Mouse (Mus musculus) embryonic facial prominence, embryonic 13.5 days (tissue): ENCODE measurements at regions not wholly inside any gene's neighbourhood (a gene's known extent, or its start where the extent isn't known, plus 50 kb on each side); places are given as distances from the start of the nearest gene placed in this dataset.

Source experiments
- ATAC-seq: fragments of 200-750 bp; cut with Nextera tagmentation; 2 replicates; pipeline ENCODE4 v1.8.0; 2017; ENCODE audit warnings: low read depth; ENCODE audit not compliant: insufficient number of reproducible peaks, insufficient read depth, low FRiP score, low TSS enrichment
- H3K27ac ChIP-seq: fragments of 300-500 bp; sonication (generic); 2 replicates; pipeline ENCODE4 v1.5.1; 2015; ENCODE audit warnings: moderate library complexity, mild to moderate bottlenecking, inconsistent platforms
- H3K27me3 ChIP-seq: fragments of 300-500 bp; sonication (generic); 2 replicates; pipeline ENCODE4 v1.6.1; 2015; ENCODE audit warnings: mild to moderate bottlenecking, inconsistent platforms
- H3K36me3 ChIP-seq: fragments of 300-500 bp; sonication (generic); 2 replicates; pipeline ENCODE4 v1.6.1; 2015; ENCODE audit warnings: mild to moderate bottlenecking, inconsistent platforms
- H3K4me1 ChIP-seq: fragments of 300-500 bp; sonication (generic); 2 replicates; pipeline ENCODE4 v1.6.1; 2015; ENCODE audit warnings: inconsistent platforms
- H3K4me2 ChIP-seq: fragments of 300-500 bp; sonication (generic); 2 replicates; pipeline ENCODE4 v1.6.1; 2015; ENCODE audit warnings: moderate library complexity, mild to moderate bottlenecking, inconsistent platforms
- H3K4me3 ChIP-seq: fragments of 300-500 bp; sonication (generic); 2 replicates; pipeline ENCODE4 v1.5.1; 2015; ENCODE audit warnings: mild to moderate bottlenecking, inconsistent platforms
- H3K9ac ChIP-seq: fragments of 300-500 bp; sonication (generic); 2 replicates; pipeline ENCODE4 v1.6.1; 2015; ENCODE audit warnings: mild to moderate bottlenecking, inconsistent platforms
- H3K9me3 ChIP-seq: fragments of 300-500 bp; sonication (generic); 2 replicates; pipeline ENCODE4 v1.6.1; 2016; ENCODE audit warnings: inconsistent platforms
- WGBS: fragments of 180-500 bp; shearing (Covaris S2); methylation state at CpG from one replicate; pipeline ENCODE4 v1.1.7; 2015; ENCODE audit warnings: mixed read lengths; 5-methylcytosine and 5-hydroxymethylcytosine counted together

- Histone ChIP-seq H3K9ac (no peak overlapping the region), H3K9me3 (no peaks in the 10 kb centered on the region), H3K4me3 (no peak overlapping the region), H3K27me3 (no peaks in the 10 kb centered on the region; the same call in 1 of the 2 replicates), H3K36me3 (no peaks in the 10 kb centered on the region), H3K4me1 (peaks cover 33% of the 10 kb centered on the region), H3K27ac (no peak overlapping the region), H3K4me2 (no peak overlapping the region)
- WGBS = 80% methylated on average over 13 of the region's 13 CpGs
- no peak for ATAC-seq
These were observed 77.9 kb upstream of the Cpm start for GRCm38 (mm10) chr10:117551234-117552048.

- Histone ChIP-seq H3K9ac (no peak overlapping the region), H3K9me3 (no peaks in the 10 kb centered on the region), H3K4me2 (no peak overlapping the region), H3K4me3 (no peak overlapping the region), H3K27ac (no peak overlapping the region), H3K27me3 (no peaks in the 10 kb centered on the region), H3K4me1 (peaks cover 28% of the 10 kb centered on the region), H3K36me3 (no peaks in the 10 kb centered on the region)
- no peak for ATAC-seq
- 92% methylated on average over 16 of the region's 16 CpGs for WGBS
These were observed 79.3 kb upstream of the Cpm start for GRCm38 (mm10) chr10:117549854-117550605.

- no peaks in the 10 kb centered on the region for H3K9me3 ChIP-seq
- no peaks in the 10 kb centered on the region for H3K27me3 ChIP-seq
- H3K4me2 ChIP-seq = no peak overlapping the region
- H3K27ac ChIP-seq = no peak overlapping the region
- H3K4me3 ChIP-seq = no peak overlapping the region
- no peaks in the 10 kb centered on the region for H3K36me3 ChIP-seq
- H3K4me1 ChIP-seq = peaks cover 30% of the 10 kb centered on the region
- no peak for ATAC-seq
- 90% methylated on average over 4 of the region's 4 CpGs for WGBS
- no peak overlapping the region for H3K9ac ChIP-seq
These were observed 79.8 kb upstream of the Cpm start for GRCm38 (mm10) chr10:117549506-117549830.

GRCm38 (mm10) chr10:117548775-117549505 lies 80.4 kb upstream of the Cpm start:
- Histone ChIP-seq H3K4me2 (no peak overlapping the region), H3K27me3 (no peaks in the 10 kb centered on the region), H3K4me3 (no peak overlapping the region), H3K4me1 (peaks cover 34% of the 10 kb centered on the region), H3K9me3 (no peaks in the 10 kb centered on the region), H3K9ac (no peak overlapping the region), H3K27ac (no peak overlapping the region), H3K36me3 (no peaks in the 10 kb centered on the region)
- ATAC-seq = no peak
- WGBS = 92% methylated on average over 23 of the region's 23 CpGs

- Histone ChIP-seq H3K9ac (no peak overlapping the region), H3K4me1 (peaks cover 34% of the 10 kb centered on the region), H3K4me2 (no peak overlapping the region), H3K36me3 (no peaks in the 10 kb centered on the region), H3K27me3 (no peaks in the 10 kb centered on the region), H3K9me3 (no peaks in the 10 kb centered on the region), H3K4me3 (no peak overlapping the region), H3K27ac (no peak overlapping the region)
- 95% methylated on average over 4 of the region's 4 CpGs for whole genome bisulfite sequencing
- ATAC-seq = no peak
These were observed 81.0 kb upstream of the Cpm start for GRCm38 (mm10) chr10:117548262-117548661.

- ATAC-seq = no peak
- WGBS = 31% methylated on average over 6 of the region's 6 CpGs
- H3K4me1 ChIP-seq = peaks cover 33% of the 10 kb centered on the region
- H3K36me3 ChIP-seq = no peaks in the 10 kb centered on the region
- no peaks in the 10 kb centered on the region for H3K27me3 ChIP-seq
- no peak overlapping the region for H3K4me3 ChIP-seq
- H3K4me2 ChIP-seq = no peak overlapping the region
- H3K27ac ChIP-seq = no peak overlapping the region
- H3K9me3 ChIP-seq = no peaks in the 10 kb centered on the region
- H3K9ac ChIP-seq = no peak overlapping the region
These were observed 82.0 kb upstream of the Cpm start for GRCm38 (mm10) chr10:117547275-117547674.

GRCm38 (mm10) chr10:117545842-117546631 lies 83.3 kb upstream of the Cpm start:
- no peaks in the 10 kb centered on the region for H3K9me3 ChIP-seq
- no peak overlapping the region for H3K27ac ChIP-seq
- H3K9ac ChIP-seq = no peak overlapping the region
- ATAC-seq = no peak
- 90% methylated on average over 5 of the region's 5 CpGs for WGBS
- H3K27me3 ChIP-seq = no peaks in the 10 kb centered on the region
- H3K4me2 ChIP-seq = no peak overlapping the region
- no peaks in the 10 kb centered on the region for H3K36me3 ChIP-seq
- H3K4me1 ChIP-seq = peaks cover 28% of the 10 kb centered on the region
- no peak overlapping the region for H3K4me3 ChIP-seq

- ATAC-seq = no peak
- no peaks in the 10 kb centered on the region for H3K9me3 ChIP-seq
- no peaks in the 10 kb centered on the region for H3K36me3 ChIP-seq
- no peak overlapping the region for H3K27ac ChIP-seq
- no peaks in the 10 kb centered on the region for H3K27me3 ChIP-seq
- H3K4me2 ChIP-seq = peak overlapping the region; percentile 26; the same call in 1 of the 2 replicates
- WGBS = 59% methylated on average over 15 of the region's 15 CpGs
- no peak overlapping the region for H3K9ac ChIP-seq
- peaks cover 28% of the 10 kb centered on the region for H3K4me1 ChIP-seq
- H3K4me3 ChIP-seq = 0 out of 2 replicates have a peak overlapping the region, but pooled peaks have one; percentile 6
These were observed 84.4 kb upstream of the Cpm start for GRCm38 (mm10) chr10:117544680-117545546.

DNA sequence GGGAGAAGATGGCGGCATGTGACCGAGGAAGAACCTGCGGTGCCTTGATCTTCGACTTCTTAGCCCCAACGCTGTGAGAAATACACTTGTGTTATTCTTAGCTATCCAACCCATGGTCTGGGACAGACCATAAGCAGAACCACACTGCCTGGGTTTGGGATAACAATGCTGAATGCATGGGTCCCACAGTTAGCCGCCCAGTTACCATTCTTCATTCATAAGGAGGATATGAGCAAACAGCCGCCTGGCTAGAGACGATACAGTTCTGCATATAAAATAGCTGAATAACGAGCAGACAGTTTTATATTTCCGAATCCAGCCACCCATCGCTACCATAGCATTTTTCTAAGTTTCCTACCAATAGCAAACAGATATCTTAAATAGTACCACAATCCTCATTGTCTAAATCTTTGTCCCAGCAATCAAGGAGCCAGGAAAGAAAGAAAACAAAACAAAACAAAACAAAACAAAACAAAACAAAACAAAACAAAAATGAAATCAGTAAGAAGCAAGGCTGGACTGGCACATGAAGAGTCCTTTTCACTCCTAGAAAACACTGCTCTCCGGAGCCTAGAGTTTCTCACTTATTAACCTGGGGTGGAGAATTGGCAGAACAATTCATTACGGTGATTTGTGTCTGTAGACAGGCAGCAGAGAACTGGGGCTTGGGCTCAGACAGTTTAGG lies 85.2 kb upstream of the Cpm start:
- no peaks in the 10 kb centered on the region for H3K9me3 ChIP-seq
- no peak overlapping the region for H3K9ac ChIP-seq
- H3K27ac ChIP-seq = no peak overlapping the region
- H3K4me3 ChIP-seq = 0 out of 2 replicates have a peak overlapping the region, but pooled peaks have one; percentile 6
- no peaks in the 10 kb centered on the region for H3K27me3 ChIP-seq
- WGBS = 76% methylated on average over 13 of the region's 13 CpGs
- H3K36me3 ChIP-seq = no peaks in the 10 kb centered on the region
- peaks cover 28% of the 10 kb centered on the region for H3K4me1 ChIP-seq
- peak overlapping the region; percentile 26; the same call in 1 of the 2 replicates for H3K4me2 ChIP-seq
- ATAC-seq = no peak

GRCm38 (mm10) chr10:117543696-117543950 lies 85.7 kb upstream of the Cpm start:
- Histone ChIP-seq H3K9me3 (no peaks in the 10 kb centered on the region), H3K4me3 (no peak overlapping the region), H3K36me3 (no peaks in the 10 kb centered on the region), H3K4me2 (no peak overlapping the region), H3K27me3 (no peaks in the 10 kb centered on the region), H3K4me1 (peaks cover 28% of the 10 kb centered on the region), H3K9ac (no peak overlapping the region), H3K27ac (no peak overlapping the region)
- whole genome bisulfite sequencing = 57% methylated on average over 6 of the region's 6 CpGs
- ATAC-seq = no peak
